Mouse (Mus musculus) T-helper 17 cell (primary cell): Measurements from ENCODE around the gene Apobec4.

Experiments
- in situ Hi-C, 2 experiments: fragments of 300-600 bp; cut with MboI, MseI; formaldehyde crosslinking; loops; 1 replicate in 1 of 2; 2 replicates in 1 of 2; pipeline ENCODE4 v1.15.1; 2025; ENCODE audit warnings: high pct_unique_total_duplicates in 2 of 2

The Apobec4 gene

DNA sequence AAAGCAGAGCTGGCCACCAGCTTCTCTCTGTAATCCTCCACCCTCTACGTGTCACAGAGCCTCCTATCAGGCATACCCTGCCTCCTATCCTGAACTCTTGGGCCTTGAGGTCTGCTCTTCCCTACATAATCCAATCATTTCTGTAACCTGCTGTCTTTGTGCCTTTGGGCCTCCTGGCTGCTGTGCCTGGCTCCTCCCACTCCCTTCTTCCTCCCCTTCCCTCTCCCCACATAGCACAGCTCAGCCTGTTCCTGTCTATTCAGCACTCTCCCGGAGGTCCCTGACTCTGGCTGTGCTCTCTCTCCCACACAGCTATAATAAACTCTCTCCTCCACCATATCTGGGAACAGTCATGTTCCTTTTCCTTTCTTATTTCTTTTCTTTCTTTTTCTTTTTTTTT lies 49.5 kb downstream of the Apobec4 start, which contains the start of gene Ncf2:
Gene Ncf2, plus strand, starts transcription at position 298 of the 400 bp plus-strand sequence.
- in situ Hi-C loops, result loop anchor here in 1 of 2 experiments (25.0 kb wide), 1 partner anchor 262 kb away; no protein-coding TSS in a partner anchor

DNA sequence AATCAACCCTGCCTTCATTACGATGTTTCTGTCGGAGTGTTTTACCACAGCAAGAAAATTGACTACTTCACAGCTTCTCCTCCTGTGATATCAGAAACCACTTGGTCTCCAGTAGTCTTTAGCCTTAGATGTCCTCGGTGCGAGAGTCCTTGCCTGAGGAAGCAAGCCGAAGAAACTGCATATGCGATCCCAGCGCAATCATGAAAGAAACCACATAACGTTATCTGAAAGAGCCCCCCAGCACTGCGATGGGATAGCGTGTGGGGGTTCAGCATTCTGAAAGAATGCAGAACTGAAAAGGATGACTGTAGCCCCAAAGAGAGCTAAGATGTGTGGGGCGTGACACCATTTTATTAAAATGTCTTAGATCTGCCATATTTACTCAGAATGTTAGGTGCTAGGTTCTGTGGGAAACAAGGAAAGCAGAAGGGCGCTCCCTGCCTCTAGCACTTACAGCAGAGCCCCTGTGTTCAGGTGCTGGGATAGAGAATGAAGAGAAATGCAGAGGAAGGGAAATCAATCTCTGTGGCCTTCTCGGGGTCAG lies 50.4 kb downstream of the Apobec4 start:
- in situ Hi-C loops, result no loop called here

DNA sequence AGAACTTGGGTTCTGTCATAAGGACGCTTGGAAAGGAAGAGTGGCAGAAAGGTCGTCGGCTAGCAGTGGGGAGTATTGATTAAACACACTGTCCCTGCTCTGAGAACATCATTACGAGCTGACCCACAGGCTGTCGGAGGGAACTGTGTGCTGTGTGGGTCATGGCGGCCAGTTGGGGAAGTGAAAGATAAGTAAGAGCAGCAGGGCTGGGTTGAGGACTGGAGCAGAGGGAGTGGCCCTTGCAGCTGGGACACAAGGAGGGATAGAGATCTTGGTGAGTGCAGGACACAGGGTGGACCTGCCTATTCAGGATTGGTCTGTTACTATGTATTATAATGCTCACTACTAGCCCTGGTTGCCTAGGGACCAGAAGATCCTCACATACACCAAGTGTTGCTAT lies 54.6 kb downstream of the Apobec4 start:
- in situ Hi-C loops, result no loop called here
